Mouse (Mus musculus) CH12.LX (cell line): ENCODE data around the gene Wdr59.

ENCODE experiments used
- CHD2 ChIP-seq: IDR thresholded peaks from 2 replicates; pipeline ENCODE4 v1.6.1; 2011; ENCODE audit warnings: low read length, improper control_type of control experiment
- CTCF ChIP-seq, 2 experiments: IDR thresholded peaks in 1 of 2; conservative IDR thresholded peaks in 1 of 2; 2 replicates each; pipeline ENCODE4 v1.5.1; 2011 to 2012; ENCODE audit warnings: low read depth in 2 of 2, low read length in 2 of 2, improper control_type of control experiment in 1 of 2, inconsistent platforms in 1 of 2, mild to moderate bottlenecking in 1 of 2, moderate library complexity in 1 of 2
- EP300 ChIP-seq: IDR thresholded peaks from 2 replicates; pipeline ENCODE4 v1.6.1; 2011; ENCODE audit warnings: low read length, improper control_type of control experiment
- GABPA ChIP-seq: IDR thresholded peaks from 2 replicates; pipeline ENCODE4 v1.6.1; 2012; ENCODE audit warnings: low read depth, low read length, improper control_type of control experiment, inconsistent platforms; ENCODE audit not compliant: insufficient replicate concordance
- KAT2A ChIP-seq: IDR thresholded peaks from 2 replicates; pipeline ENCODE4 v1.6.1; 2012; ENCODE audit warnings: low read length, improper control_type of control experiment, inconsistent platforms; ENCODE audit not compliant: insufficient replicate concordance
- MAFK ChIP-seq: IDR thresholded peaks from 2 replicates; pipeline ENCODE4 v1.6.1; 2011; ENCODE audit warnings: low read length, improper control_type of control experiment; ENCODE audit not compliant: insufficient replicate concordance
- MAX ChIP-seq: IDR thresholded peaks from 2 replicates; pipeline ENCODE4 v1.6.1; 2011; ENCODE audit warnings: low read length, improper control_type of control experiment
- MAZ ChIP-seq: IDR thresholded peaks from 2 replicates; pipeline ENCODE4 v1.6.1; 2012; ENCODE audit warnings: low read depth, mild to moderate bottlenecking, inconsistent platforms, low read length, improper control_type of control experiment, moderate library complexity
- POLR2A ChIP-seq: IDR thresholded peaks from 2 replicates; pipeline ENCODE4 v1.6.1; 2011; ENCODE audit warnings: low read depth, mild to moderate bottlenecking, improper control_type of control experiment, low read length
- RAD21 ChIP-seq: IDR thresholded peaks from 2 replicates; pipeline ENCODE4 v1.6.1; 2011; ENCODE audit warnings: low read depth, mild to moderate bottlenecking, low read length, improper control_type of control experiment, moderate library complexity
- TCF12 ChIP-seq: IDR thresholded peaks from 2 replicates; pipeline ENCODE4 v1.6.1; 2014; ENCODE audit warnings: low read depth, mild to moderate bottlenecking, inconsistent platforms, low read length, improper control_type of control experiment
- USF1 ChIP-seq: IDR thresholded peaks from 2 replicates; pipeline ENCODE4 v1.6.1; 2014; ENCODE audit warnings: low read depth, mild to moderate bottlenecking, inconsistent platforms, low read length, improper control_type of control experiment
- USF2 ChIP-seq: conservative IDR thresholded peaks from 2 replicates; pipeline ENCODE4 v1.6.1; 2011; ENCODE audit warnings: low read depth, low read length, improper control_type of control experiment
- ZC3H11A ChIP-seq: IDR thresholded peaks from 2 replicates; pipeline ENCODE4 v1.6.1; 2012; ENCODE audit warnings: low read depth, mild to moderate bottlenecking, inconsistent platforms, low read length, improper control_type of control experiment

DNA sequence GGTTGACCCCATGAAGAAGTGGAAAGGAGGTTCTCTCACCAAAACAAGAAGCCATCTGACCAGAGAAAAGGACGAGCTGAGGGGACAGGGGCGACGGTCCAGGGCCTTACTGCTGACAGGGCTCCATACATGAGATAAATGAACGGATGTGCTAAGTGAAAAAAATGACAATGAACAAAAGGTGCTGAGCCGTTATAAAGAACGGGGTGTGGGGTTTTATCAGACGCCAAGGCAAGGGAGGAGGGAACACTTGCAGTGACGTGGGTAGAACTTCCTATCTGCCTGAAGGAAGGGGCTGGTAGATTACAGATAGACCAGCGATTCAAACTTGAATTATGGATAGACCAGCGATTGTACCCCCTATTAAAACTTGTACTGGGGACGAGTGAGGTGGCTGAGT lies 12.6 kb downstream of the Wdr59 start:
- TF ChIP-seq EP300 (no peak), CTCF (conservative IDR thresholded peaks at IDR 0.05 in 1 of 2, IDR thresholded peaks at IDR 0.05 in 1 of 2; ENCODE audit: low read depth in 2 of 2, low read length in 2 of 2) (no peak), USF1 (no peak), MAX (no peak), POLR2A (no peak), MAZ (no peak), KAT2A (no peak), CHD2 (no peak), USF2 (no peak), GABPA (no peak), MAFK (no peak), ZC3H11A (no peak), RAD21 (no peak), TCF12 (no peak)
